Mouse (Mus musculus) layer of hippocampus, adult 8-10 months (tissue): ENCODE results near the gene Slc4a5. TPM values are rescaled to one million over a fixed set of nuclear protein-coding genes. Genes with fewer than 3 reads are reported as not detected.
"Not testable (repeated sequence)": the region's sequence is repeated elsewhere in the genome, so short reads cannot be mapped to it uniquely, and the experiment has no call there.

Experiments used
- DNase-seq, 2 experiments: peaks; one replicate each; pipeline ENCODE4 v3.0.0; 2022; ENCODE audit warnings: low spot score in 2 of 2
- total RNA-seq, 4 experiments: library from RNA; stranded (reverse); gene quantifications; 2 replicates each; pipeline ENCODE4 v1.2.4; 2022

The Slc4a5 gene
- total RNA-seq, 4 experiments from 2014 or later = 0.21 to 1.5 (median 0.78) TPM

DNA sequence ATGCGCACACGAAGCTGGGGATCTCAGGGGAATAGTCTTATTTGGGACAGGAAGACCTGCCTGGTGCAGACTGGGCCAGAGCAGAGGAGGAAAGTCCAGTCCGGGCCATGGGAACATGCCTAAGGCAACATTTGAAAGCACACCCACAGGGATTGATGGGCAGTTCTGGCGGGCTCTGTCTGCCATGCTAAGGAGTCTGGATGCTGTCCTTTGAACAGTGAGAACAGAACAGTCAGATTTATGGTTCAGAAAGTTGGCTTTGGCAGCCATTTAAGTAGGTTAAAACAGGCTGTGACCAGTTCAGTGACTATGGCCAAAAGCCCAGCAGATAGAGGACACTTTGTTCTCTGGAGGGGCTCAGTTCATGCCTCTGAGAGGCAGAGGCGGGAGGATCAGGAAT, 82.6 kb downstream of the Slc4a5 start:
- DNase-seq = no peak

GRCm38 (mm10) chr6:83309017-83309416, 89.4 kb downstream of the Slc4a5 start:
- no peak for DNase-seq

DNA sequence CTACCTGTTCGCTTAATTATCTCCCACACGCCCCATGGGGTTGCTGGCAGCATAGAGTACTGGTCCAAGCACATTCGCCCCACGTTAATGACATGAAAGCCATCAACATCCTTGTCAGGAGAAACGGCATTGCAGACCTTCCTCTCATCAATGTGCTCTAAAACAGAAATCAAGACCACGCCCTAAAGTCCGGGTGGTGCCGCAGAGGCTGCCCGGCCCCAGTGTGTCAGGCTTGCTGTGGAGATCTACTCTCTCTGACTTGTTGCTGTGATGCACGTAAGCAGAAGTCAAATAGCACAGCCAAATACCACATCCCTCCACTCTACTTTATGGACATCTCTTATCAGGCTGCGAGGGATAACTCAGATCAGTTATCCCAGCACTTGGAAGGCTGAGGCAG, 91.6 kb downstream of the Slc4a5 start:
- DNase-seq = no peak

- no peak for DNase-seq
Observed at GRCm38 (mm10) chr6:83312021-83312420, 92.4 kb downstream of the Slc4a5 start.

DNA sequence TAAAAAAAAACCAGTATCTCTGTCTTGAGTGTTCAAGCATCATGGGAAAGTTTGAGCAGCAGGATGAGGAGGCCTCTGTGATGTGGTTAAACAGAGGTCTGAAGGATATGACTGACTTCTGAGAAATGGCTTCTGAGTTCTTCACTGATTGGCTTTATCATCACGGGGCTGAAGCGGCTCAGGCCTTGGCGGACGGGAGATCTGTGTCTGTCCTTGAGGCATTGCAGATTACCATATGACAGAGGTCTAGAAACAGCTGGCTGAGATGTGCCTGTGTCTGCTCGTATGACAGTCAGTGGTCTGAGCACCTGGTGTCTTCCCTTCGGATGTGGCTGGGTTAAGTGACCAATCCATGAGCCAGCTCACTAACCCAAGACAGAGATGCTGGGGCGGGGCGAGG, 92.9 kb downstream of the Slc4a5 start:
- no peak for DNase-seq

GRCm38 (mm10) chr6:83315293-83315692, 95.7 kb downstream of the Slc4a5 start:
- no peak for DNase-seq

GRCm38 (mm10) chr6:83316022-83316421, 96.4 kb downstream of the Slc4a5 start:
- DNase-seq = no peak

DNA sequence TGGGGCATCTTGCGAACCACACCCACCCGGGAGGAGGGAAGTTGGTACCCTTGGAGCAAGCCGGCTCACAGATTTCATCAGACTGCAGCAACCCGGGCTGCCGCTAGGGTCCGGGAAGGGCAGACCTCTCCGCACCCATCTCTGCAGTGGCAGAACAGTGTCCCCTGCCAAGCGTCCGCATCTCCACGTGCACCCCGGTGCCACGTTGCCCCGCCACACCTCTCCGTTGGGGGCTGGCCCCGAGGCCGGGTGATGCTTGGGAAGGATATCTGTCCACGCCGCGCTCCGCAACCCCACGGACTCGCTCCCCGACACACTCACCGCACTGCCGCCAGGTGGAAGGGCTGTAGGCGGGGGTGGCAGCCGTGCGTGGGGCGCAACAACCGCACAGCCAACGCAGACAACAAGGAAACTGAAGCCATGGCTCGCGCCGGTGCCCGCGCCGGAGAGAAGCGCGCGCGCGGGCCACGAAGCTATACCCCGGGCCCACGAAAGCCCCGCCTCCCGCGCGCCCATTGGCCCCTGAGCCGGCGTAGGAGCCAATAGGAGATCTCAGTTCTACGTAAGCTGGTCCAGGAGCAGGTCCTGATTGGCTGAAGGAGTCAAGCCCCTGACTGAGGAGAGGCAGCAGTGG, 97.6 kb downstream of the Slc4a5 start:
- DNase-seq = peak; percentile 89

DNA sequence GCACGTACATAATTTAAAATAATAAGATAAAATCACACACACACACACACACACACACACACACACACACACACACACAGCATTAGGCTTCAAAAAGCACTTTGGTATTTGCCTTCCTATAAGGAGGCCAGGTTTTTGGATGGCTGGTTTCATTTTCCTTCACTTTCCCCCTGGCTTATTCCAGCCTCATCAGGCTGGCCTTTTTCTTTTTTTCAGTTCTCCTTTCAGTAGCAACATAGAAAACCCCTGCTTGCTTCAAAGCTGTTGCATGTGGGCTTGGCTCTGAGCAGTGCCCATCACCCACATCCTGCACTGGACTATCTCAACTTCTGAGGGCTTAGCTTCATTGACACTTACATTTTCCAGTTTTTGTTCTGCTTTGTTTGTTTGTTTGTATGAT, 102.3 kb downstream of the Slc4a5 start:
- DNase-seq = no peak

GRCm38 (mm10) chr6:83322794-83323193, 103.2 kb downstream of the Slc4a5 start:
- DNase-seq = no peak

GRCm38 (mm10) chr6:83323652-83324419, 104.2 kb downstream of the Slc4a5 start:
- no peak for DNase-seq

- DNase-seq = peak; percentile 93 to 94
Observed at GRCm38 (mm10) chr6:83325525-83326393, 106.1 kb downstream of the Slc4a5 start, which contains the start of the genes Mthfd2 and Mob1a. Mthfd2 (minus strand) TSS chr6:83325908. Mob1a (plus strand) TSS chr6:83326016.

DNA sequence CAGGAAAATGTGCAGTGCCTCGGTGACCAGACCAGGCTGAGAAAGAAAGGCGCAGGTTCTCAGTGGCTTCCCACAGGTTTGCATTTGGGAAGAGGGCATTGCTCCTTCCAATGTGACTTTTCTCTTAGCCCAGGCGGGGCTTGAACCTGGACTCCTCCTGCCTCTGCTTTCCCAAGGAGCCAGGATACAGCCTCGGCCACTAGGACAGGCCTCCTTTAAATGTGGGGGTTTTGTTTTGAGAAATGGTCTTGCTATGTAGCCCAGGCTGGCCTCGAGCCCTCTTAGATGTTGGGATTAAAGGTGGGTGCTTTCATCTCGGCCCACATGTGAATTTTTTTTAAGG, 106.7 kb downstream of the Slc4a5 start:
- no peak for DNase-seq

DNA sequence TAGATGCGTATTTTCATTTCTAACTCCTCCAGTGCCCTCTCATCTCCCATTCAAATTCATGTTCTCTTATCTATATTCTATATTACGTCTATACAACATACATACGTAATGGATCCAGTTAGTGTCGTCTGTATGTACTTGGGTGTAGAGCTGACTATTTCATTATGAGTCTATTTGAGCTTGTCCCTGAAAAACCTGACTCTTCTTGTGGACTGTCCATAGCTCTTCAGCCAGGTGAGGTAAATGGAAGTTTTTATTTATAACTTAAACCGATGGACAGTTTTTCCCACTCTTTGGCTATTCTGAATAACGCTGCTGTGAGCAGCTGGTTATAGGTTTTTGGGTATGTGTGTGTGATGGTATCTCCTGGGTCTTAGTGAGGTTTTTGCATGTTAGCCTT, 107.1 kb downstream of the Slc4a5 start:
- DNase-seq = no peak

DNA sequence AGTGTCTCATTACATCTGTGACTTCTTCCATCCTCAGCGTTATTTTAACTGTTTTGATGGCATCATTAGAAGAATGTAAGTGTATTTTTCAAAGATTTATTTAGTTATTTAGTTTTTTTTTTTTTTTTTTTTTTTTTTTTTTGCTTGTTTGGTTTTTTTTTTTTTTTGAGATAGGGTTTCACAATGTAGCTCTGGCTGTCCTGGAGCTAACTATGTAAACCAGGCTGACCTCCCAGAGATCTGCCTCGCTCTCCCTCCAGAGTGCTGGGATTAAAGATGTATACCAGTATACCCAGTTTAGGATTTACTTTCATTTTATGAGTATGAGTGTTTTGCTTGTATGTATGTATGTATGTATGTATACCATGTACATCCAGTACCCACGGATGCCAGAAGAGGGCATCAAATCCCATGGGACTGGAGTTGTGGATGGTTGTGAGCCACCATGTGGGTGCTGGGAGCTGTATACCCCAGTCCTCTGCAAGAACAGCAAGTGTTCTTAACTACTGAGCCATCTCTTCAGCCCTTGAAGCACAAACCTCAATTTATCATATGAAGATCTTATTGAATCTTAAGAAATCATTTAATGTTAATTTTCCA, 108.1 kb downstream of the Slc4a5 start:
- DNase-seq = no peak

DNA sequence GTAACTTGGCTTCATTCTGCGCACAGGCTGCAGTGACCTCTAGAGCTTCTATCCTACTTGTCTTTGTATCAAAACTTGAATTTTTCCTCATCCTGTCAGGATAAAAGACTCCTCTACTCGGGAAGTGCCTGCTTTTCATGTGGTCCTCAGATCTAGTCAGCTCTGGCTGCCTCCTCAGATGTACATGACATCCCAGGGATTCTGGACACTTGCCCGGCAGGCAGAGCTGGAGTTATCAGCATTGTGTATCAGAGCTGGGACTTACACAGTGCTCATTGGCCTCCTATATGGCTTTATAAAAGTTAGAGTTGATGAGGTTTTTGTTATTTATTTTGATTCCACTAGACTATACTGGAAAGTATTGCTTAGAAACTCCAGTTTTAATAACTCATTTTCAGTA, 121.8 kb downstream of the Slc4a5 start:
- DNase-seq = no peak

DNA sequence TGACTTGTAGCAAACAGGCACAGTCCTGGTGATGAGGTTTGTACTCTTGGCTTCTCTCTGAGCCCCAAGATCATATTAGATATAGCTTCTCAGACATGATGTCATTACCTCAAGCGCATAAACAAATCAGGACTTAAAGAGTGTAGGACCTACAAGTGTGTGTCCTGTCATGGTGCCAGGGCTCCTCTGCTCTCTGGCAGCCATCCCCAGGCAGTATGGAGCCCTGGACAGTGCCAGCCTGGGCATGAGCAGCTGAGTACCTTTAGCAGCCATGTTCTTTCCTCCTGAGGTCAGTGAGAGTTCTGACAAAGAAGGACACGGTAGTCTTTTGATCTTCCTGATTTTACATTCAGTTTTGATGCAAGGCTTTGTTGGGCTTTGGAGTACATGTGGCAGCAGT, 123.3 kb downstream of the Slc4a5 start:
- no peak for DNase-seq

- not testable (repeated sequence) for DNase-seq
Observed at GRCm38 (mm10) chr6:83345285-83345684, 125.7 kb downstream of the Slc4a5 start.

- DNase-seq = no peak
Observed at GRCm38 (mm10) chr6:83347916-83348315, 128.3 kb downstream of the Slc4a5 start.

GRCm38 (mm10) chr6:83348873-83349272, 129.2 kb downstream of the Slc4a5 start, which contains the start of gene Bola3:
Bola3 (plus strand) TSS chr6:83349147.
- DNase-seq = no peak

DNA sequence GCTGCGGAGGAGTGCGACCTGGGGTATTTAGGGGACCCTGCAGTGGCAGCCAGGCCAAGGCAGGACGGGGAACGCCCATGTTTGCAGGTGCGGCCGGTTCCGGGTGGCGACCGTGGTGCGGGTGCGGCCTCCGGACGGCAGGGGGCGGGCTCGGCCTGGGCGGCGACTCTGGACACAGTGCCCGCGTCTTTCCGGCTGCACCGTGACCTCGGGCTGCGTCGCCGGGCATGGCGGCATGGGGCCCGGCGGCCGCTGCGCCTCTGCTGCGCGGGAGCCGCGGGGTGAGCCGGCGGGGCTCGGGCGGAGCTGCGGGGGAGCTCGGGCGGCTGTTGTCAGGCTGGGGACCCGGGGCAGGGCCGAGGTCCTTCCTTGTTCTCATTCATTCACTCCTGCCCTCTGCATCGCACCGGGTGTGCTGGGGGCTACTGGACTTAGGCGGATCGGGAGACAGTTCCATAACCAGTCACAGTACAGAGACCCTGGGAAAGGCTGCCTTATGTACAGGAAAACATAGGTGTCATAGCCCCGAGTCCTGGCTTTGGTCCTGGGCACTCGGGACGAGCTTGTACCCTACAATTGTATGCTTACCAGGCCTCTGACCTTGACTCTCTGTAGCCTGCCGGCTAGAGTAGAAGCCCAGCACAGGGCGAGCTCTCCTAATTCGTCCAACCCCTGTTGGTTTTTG, 129.8 kb downstream of the Slc4a5 start:
- peak; percentile 70 to 87 for DNase-seq
